Mouse (Mus musculus): Measurements from ENCODE around the gene Tmem45a. TPM values are rescaled to one million over a fixed set of nuclear protein-coding genes. Genes with fewer than 3 reads are reported as not detected.
A peak's percentile ranks its signal among the peaks of the same experiment; 100 is the strongest.
"Not testable (repeated sequence)": the region's sequence is repeated elsewhere in the genome, so short reads cannot be mapped to it uniquely, and the experiment has no call there.

Gene Tmem45a
- 0.25 and 1.1 TPM in 2 replicates for polyA plus RNA-seq (2012; rRNA removed)

GRCm38 (mm10) chr16:56885824-56886615 is at the start of gene Tmem45a:
Gene Tmem45a, minus strand, starts transcription at chr16:56886166.
- peak; percentile 41 to 74 for DNase-seq (ENCODE audit: extremely low spot score in 1 of 2, low spot score in 1 of 2)

DNA sequence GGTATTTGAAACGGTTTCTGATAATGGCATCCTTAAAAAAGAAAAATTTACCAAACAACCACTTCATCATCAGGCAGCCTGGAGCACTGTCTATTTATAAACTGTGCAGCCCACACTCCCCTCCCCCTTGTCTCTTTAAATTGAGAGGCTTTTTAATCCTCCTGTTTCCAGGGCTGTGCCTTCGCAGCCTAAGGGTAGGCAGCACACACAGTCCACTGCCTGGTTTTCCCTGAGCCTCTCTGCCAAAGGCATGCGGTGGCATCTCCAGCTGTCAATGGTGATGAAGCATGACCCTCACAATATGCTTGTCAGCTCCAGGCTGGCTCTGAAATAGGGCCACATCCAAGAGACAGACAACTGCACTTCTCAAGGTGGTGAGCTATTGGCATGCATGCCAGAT is 42.1 kb upstream of the Tmem45a start, which contains the start of gene Lnp1:
TSS of gene Lnp1 (minus strand) at position 39 of the 400 bp plus-strand sequence.
- peak in 1 of 2 experiments; percentile 19 for DNase-seq (ENCODE audit: extremely low spot score in 1 of 2, low spot score in 1 of 2)

DNA sequence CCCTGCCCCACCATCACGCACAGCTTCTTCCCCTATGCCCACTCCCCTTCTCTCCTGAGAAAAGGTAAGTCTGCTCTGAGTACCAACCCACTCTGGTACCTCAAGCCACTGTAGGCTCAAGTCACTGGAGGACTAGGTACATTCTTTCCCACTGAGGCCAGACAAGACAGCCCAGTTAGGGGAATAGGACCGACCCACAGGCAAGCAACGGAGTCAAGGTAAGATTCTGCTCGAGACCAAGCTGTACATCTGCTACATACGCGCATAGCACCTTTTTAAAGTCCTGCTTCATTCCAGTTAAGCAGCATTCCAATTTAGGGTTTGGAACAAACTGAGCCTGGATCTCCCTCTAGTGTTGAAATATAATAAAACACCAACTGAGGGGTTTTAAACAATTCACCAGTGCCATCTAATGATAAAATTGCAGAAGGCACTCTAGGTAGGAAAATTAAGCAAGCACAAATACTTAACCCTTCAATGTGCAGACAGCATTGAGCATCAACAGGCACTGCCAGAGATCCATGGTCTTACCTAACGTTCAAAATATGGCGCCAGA is 34.2 kb upstream of the Tmem45a start:
- peak; percentile 11 to 81 for DNase-seq (ENCODE audit: extremely low spot score in 1 of 2, low spot score in 1 of 2)

DNA sequence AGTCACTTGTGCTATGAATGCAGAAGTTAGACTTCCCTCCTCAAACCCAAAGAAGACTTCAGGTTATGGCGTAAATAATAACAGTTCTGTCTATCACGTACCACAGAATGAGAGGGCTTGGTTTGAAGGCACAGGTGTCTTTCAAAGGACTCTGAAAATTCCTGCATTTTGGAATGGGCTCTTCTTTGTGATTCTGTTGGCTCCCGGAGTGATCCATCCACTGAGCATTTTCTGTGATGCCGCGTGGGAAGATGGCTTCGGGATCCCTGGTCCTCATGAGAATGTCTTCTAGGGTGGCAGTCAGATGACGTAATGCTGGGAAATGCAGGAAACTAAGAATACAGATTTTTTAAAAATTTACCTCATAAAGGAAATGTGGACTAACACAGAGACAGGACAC is 31.3 kb upstream of the Tmem45a start:
- no peak for DNase-seq (ENCODE audit: extremely low spot score in 1 of 2, low spot score in 1 of 2)

GRCm38 (mm10) chr16:56908986-56909385 is 23.0 kb upstream of the Tmem45a start:
- DNase-seq (ENCODE audit: extremely low spot score in 1 of 2, low spot score in 1 of 2), result no peak

- DNase-seq (ENCODE audit: extremely low spot score in 1 of 2, low spot score in 1 of 2), result not testable (repeated sequence)
These were observed 16.2 kb upstream of the Tmem45a start for GRCm38 (mm10) chr16:56902206-56902605.

GRCm38 (mm10) chr16:56891583-56891982 is 5.6 kb upstream of the Tmem45a start:
- no peak for DNase-seq (ENCODE audit: extremely low spot score in 1 of 2, low spot score in 1 of 2)

DNA sequence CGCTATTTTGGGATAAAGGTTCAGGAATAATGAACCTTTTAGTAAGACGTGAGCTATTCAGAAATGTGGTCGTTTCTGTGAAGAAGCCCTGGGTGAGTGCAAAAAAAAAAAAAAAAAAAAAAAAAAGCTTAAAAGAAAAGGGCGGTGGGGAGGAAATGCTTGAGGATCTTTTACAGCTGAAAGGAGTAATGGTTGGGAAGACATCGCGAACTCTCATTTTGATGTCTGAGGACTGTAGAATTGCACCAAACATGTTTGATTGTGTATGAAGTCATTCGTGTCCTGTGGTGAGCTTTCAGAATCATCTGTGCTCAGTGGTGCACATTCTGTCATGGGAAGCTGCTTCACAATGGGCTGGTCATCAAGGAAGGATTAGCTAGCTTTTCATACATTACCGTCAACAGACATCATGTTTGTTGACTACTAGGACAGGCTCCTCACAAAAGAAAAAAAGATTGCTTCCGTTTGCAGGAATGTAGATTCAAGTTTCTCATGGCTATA is 700 bp upstream of the Tmem45a start:
- DNase-seq (ENCODE audit: extremely low spot score in 1 of 2, low spot score in 1 of 2), result no peak

DNA sequence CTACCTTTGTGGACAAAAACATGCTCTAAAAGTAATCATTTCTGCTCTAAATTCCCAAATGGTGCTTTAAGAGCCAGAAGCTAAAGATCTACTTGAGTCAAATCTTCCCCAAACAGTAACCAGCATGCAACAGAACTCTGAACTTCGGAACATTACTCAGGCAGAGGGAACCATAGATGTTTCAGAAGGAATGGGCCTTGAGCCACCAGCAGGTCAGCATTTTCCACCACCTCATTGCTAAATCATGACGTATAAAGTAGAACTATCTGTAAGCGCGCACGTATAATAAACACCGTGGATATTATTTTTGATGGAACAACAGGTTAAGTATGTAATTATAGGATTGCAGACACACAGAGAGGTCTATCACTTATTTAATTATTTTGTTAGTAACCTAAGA is 1.2 kb downstream of the Tmem45a start:
- no peak for DNase-seq (ENCODE audit: extremely low spot score in 1 of 2, low spot score in 1 of 2)

DNA sequence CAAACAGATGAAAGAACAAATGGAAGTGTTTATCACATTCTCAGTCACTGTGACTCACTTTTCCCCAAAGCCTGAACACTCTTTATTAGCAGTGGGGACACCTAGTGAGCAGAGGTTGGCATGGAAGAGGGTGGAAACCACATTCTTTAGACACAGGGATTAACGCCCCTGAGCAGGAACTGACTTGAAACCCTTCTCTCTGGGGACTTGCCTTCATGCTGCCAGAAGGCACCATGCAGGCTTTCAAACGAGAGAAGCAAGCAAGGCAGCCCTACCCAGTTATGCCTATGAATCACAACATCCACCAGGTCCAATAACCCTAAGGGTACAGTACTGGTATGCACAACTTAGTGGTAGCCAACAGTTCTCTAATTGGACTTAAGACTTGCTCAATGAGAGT is 12.6 kb downstream of the Tmem45a start:
- no peak for DNase-seq (ENCODE audit: extremely low spot score in 1 of 2, low spot score in 1 of 2)

GRCm38 (mm10) chr16:56870458-56870857 is 15.5 kb downstream of the Tmem45a start:
- DNase-seq (ENCODE audit: extremely low spot score in 1 of 2, low spot score in 1 of 2), result no peak

- no peak for DNase-seq (ENCODE audit: extremely low spot score in 1 of 2, low spot score in 1 of 2)
These were observed 17.6 kb downstream of the Tmem45a start for GRCm38 (mm10) chr16:56868361-56868760.

DNA sequence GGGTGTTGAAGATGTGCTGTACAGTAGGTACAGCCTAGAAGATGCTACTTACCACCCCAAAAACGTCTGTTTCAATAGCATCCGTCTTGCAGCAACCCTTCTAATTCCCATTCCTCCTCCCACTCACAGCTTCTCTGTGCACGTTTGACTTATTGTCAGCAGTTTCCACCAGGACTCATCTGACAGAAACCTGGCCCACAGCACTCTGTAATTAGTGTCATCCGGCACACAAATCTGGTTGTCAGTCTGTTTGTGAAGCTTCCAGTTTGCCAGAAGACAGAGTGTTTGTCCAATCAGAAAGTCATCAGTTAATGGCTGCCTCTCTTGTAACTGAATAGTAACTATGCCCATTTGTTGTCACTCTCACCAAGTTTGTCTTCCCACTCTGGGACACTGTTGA is 18.4 kb downstream of the Tmem45a start:
- no peak for DNase-seq (ENCODE audit: extremely low spot score in 1 of 2, low spot score in 1 of 2)

DNA sequence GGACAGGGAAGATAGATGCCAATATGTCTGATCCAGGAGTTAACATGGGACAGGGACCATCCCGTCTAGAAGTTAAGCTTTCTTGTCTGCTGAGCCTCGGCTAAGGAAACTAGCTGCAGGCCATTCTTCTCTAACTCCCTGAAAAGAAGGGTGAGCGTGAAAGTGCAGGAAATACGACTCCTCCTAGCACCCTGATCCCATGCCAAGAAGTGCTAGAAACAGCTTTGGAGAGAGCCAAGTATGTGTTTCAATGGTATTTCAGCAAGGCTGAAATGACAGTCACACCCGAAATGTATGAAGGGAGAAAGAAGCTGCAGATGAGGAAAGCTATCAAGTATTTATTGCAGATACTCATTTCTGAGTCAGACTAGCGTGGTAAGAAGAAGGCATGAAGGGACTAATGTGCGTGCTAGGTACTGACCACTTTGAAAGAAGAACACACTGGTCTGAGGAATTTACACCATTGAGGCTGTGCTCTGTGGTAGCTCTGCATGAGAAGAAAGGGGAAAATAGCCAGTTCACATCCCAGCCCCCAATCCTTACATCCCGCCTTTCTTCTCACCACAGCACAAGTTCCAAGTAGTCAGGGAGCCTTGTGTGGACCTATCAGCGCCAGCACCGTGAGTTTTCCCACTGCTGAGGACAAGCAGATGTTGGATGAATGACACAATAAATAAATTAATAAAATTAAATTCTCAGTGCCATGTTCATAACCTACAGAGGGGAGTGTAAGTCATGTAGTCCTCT is 33.0 kb downstream of the Tmem45a start:
- DNase-seq (ENCODE audit: extremely low spot score in 1 of 2, low spot score in 1 of 2), result no peak

DNA sequence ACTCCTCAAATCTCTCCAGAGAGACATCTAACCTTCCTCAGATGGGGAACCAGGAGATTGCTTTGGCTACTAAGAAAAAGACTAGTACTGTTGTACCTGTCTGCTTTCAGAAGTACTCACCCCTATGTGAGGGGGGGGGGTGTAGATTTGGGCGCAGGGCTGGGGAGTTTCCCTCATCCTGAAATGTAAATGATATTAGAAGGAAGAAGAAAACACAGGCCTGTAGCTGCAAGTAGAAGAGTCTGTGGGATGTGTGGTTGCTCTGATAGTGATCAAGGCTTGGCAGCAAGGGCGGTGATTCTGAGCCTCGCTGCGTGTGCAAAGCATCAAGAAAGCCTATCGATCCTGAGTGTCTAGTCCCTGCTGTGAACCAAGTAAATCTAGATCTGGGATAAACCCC is 43.0 kb downstream of the Tmem45a start:
- no peak for DNase-seq (ENCODE audit: extremely low spot score in 1 of 2, low spot score in 1 of 2)

- DNase-seq (ENCODE audit: extremely low spot score in 1 of 2, low spot score in 1 of 2), result no peak
These were observed 52.7 kb downstream of the Tmem45a start for GRCm38 (mm10) chr16:56833312-56833711.

- DNase-seq (ENCODE audit: extremely low spot score in 1 of 2, low spot score in 1 of 2), result no peak
These were observed 54.0 kb downstream of the Tmem45a start for GRCm38 (mm10) chr16:56831986-56832385.

GRCm38 (mm10) chr16:56801370-56802109 is 84.4 kb downstream of the Tmem45a start:
- no peak for DNase-seq (ENCODE audit: extremely low spot score in 1 of 2, low spot score in 1 of 2)

GRCm38 (mm10) chr16:56800946-56801345 is 85.0 kb downstream of the Tmem45a start:
- no peak for DNase-seq (ENCODE audit: extremely low spot score in 1 of 2, low spot score in 1 of 2)

GRCm38 (mm10) chr16:56800469-56800868 is 85.5 kb downstream of the Tmem45a start:
- peak in 1 of 2 experiments; percentile 51 for DNase-seq (ENCODE audit: extremely low spot score in 1 of 2, low spot score in 1 of 2)
